Mouse (Mus musculus): ENCODE data around the gene Rhod.

- no peak for TF ChIP-seq CTCF (IDR thresholded peaks at IDR 0.05; ENCODE audit: low read depth, low read length)
- no peak for TF ChIP-seq POLR2A (IDR thresholded peaks at IDR 0.05; ENCODE audit: borderline replicate concordance, low read depth, low read length)
Observed at GRCm38 (mm10) chr19:4450666-4451065, 11.4 kb upstream of the Rhod start.

All from bone marrow macrophage, adult 2 months (primary cell).